Mouse (Mus musculus): ENCODE data around the gene Gabarapl1.

Gene Gabarapl1

GRCm38 (mm10) chr6:129535723-129536122, 2.8 kb downstream of the Gabarapl1 start:
- DNase-seq (ENCODE audit: low spot score) = no peak

- DNase-seq (ENCODE audit: low spot score) = no peak
Observed at GRCm38 (mm10) chr6:129538555-129538954, 5.6 kb downstream of the Gabarapl1 start.

GRCm38 (mm10) chr6:129541931-129542330, 9.0 kb downstream of the Gabarapl1 start:
- no peak for DNase-seq (ENCODE audit: low spot score)

GRCm38 (mm10) chr6:129542540-129542939, 9.6 kb downstream of the Gabarapl1 start:
- no peak for DNase-seq (ENCODE audit: low spot score)

- DNase-seq (ENCODE audit: low spot score) = no peak
Observed at GRCm38 (mm10) chr6:129543709-129544606, 11.0 kb downstream of the Gabarapl1 start.

- DNase-seq (ENCODE audit: low spot score) = no peak
Observed at GRCm38 (mm10) chr6:129547277-129547676, 14.3 kb downstream of the Gabarapl1 start.

- DNase-seq (ENCODE audit: low spot score) = no peak
Observed at GRCm38 (mm10) chr6:129548009-129548408, 15.0 kb downstream of the Gabarapl1 start.

- no peak for DNase-seq (ENCODE audit: low spot score)
Observed at GRCm38 (mm10) chr6:129557298-129558023, 24.5 kb downstream of the Gabarapl1 start.

- peak; percentile 33 for DNase-seq (ENCODE audit: low spot score)
Observed at GRCm38 (mm10) chr6:129558946-129559640, 26.1 kb downstream of the Gabarapl1 start.

- DNase-seq (ENCODE audit: low spot score) = no peak
Observed at GRCm38 (mm10) chr6:129559641-129560027, 26.7 kb downstream of the Gabarapl1 start.

GRCm38 (mm10) chr6:129565257-129565656, 32.3 kb downstream of the Gabarapl1 start:
- no peak for DNase-seq (ENCODE audit: low spot score)

GRCm38 (mm10) chr6:129575315-129575714, 42.4 kb downstream of the Gabarapl1 start:
- no peak for DNase-seq (ENCODE audit: low spot score)

- no peak for DNase-seq (ENCODE audit: low spot score)
Observed at GRCm38 (mm10) chr6:129577605-129578004, 44.6 kb downstream of the Gabarapl1 start, which contains the start of gene Klre1. Klre1 (plus strand) TSS chr6:129577905.

- no peak for DNase-seq (ENCODE audit: low spot score)
Observed at GRCm38 (mm10) chr6:129581274-129581673, 48.3 kb downstream of the Gabarapl1 start.

GRCm38 (mm10) chr6:129581896-129582295, 48.9 kb downstream of the Gabarapl1 start:
- DNase-seq (ENCODE audit: low spot score) = no peak

GRCm38 (mm10) chr6:129583014-129583413, 50.1 kb downstream of the Gabarapl1 start:
- no peak for DNase-seq (ENCODE audit: low spot score)

GRCm38 (mm10) chr6:129591508-129591907, 58.5 kb downstream of the Gabarapl1 start, which contains the start of gene Klrd1:
Klrd1 (plus strand) TSS chr6:129591782.
- DNase-seq (ENCODE audit: low spot score) = no peak

Data from ovary, postnatal 10 days (tissue).